Mouse (Mus musculus) gastrocnemius, postnatal 14 days (tissue): ENCODE measurements around the gene She. TPM values are rescaled to one million over a fixed set of nuclear protein-coding genes. Genes with fewer than 3 reads are reported as not detected.
"Not testable (repeated sequence)": the region's sequence is repeated elsewhere in the genome, so short reads cannot be mapped to it uniquely, and the experiment has no call there.

Experiments
- DNase-seq: peaks from one replicate; pipeline ENCODE4 v3.0.0; 2021; ENCODE audit warnings: mixed read lengths
- intact Hi-C: fragments of 180-260 bp; cut with DNase I; formaldehyde crosslinking; loops from one replicate; pipeline ENCODE4 v1.15.1; 2025; ENCODE audit warnings: low total_unique reads
- total RNA-seq, 2 experiments: library from RNA; stranded (reverse); gene quantifications; 2 replicates each; pipeline ENCODE4 v1.2.3; 2021

The She gene
- total RNA-seq, 2 experiments from 2014 or later: 7.9 to 8.0 TPM

- intact Hi-C loops: loop anchor here (5.0 to 10.0 kb wide), 2 partner anchors 41 to 143 kb away; partner anchors contain the start of gene Adar
- DNase-seq: no peak
Observed at GRCm38 (mm10) chr3:89858123-89858522, 27.0 kb downstream of the She start.

- intact Hi-C loops: loop anchor here (5.0 to 10.0 kb wide), 2 partner anchors 42 to 144 kb away; partner anchors contain the start of gene Adar
Observed at GRCm38 (mm10) chr3:89858888-89859287, 27.7 kb downstream of the She start.

GRCm38 (mm10) chr3:89859936-89860335 is 28.8 kb downstream of the She start:
- no peak for DNase-seq
- intact Hi-C loops: loop anchor here (5.0 to 10.0 kb wide), 2 partner anchors 43 to 145 kb away; partner anchors contain the start of gene Adar

More at GRCm38 (mm10) chr3:89858888-89859287, 27.7 kb downstream of the She start:
- no peak for DNase-seq

GRCm38 (mm10) chr3:89860343-89860742 is 29.2 kb downstream of the She start:
- DNase-seq: no peak
- intact Hi-C loops: no loop called here

- intact Hi-C loops: no loop called here
- DNase-seq: peak; percentile 81
Observed at GRCm38 (mm10) chr3:89861070-89861469, 29.9 kb downstream of the She start.

- intact Hi-C loops: no loop called here
- no peak for DNase-seq
Observed at GRCm38 (mm10) chr3:89862182-89862761, 31.1 kb downstream of the She start.

GRCm38 (mm10) chr3:89863276-89863675 is 32.1 kb downstream of the She start:
- intact Hi-C loops, DNase-seq: not testable (repeated sequence)

GRCm38 (mm10) chr3:89863716-89864509 is 32.7 kb downstream of the She start:
- DNase-seq: no peak
- intact Hi-C loops: no loop called here

- intact Hi-C loops: no loop called here
- no peak for DNase-seq
Observed at GRCm38 (mm10) chr3:89865020-89865419, 33.9 kb downstream of the She start.

GRCm38 (mm10) chr3:89865764-89866163 is 34.6 kb downstream of the She start:
- no peak for DNase-seq
- intact Hi-C loops: no loop called here

- DNase-seq: no peak
- intact Hi-C loops: no loop called here
Observed at GRCm38 (mm10) chr3:89867651-89868050, 36.5 kb downstream of the She start.

- intact Hi-C loops: no loop called here
- DNase-seq: no peak
Observed at GRCm38 (mm10) chr3:89868357-89868756, 37.2 kb downstream of the She start.

- intact Hi-C loops: no loop called here
- no peak for DNase-seq
Observed at GRCm38 (mm10) chr3:89868956-89869355, 37.8 kb downstream of the She start.

- intact Hi-C loops: no loop called here
- DNase-seq: no peak
Observed at GRCm38 (mm10) chr3:89869556-89869955, 38.4 kb downstream of the She start.

GRCm38 (mm10) chr3:89870472-89871271 is 39.5 kb downstream of the She start:
- intact Hi-C loops: no loop called here
- no peak for DNase-seq

GRCm38 (mm10) chr3:89871339-89871914 is 40.3 kb downstream of the She start:
- intact Hi-C loops: no loop called here
- DNase-seq: no peak

GRCm38 (mm10) chr3:89872209-89872608 is 41.0 kb downstream of the She start:
- no peak for DNase-seq
- intact Hi-C loops: no loop called here

- DNase-seq: no peak
- intact Hi-C loops: no loop called here
Observed at GRCm38 (mm10) chr3:89872684-89873083, 41.5 kb downstream of the She start.

GRCm38 (mm10) chr3:89874076-89874475 is 42.9 kb downstream of the She start:
- intact Hi-C loops: no loop called here
- no peak for DNase-seq

GRCm38 (mm10) chr3:89875021-89875420 is 43.9 kb downstream of the She start:
- intact Hi-C loops: no loop called here
- no peak for DNase-seq
